Mouse (Mus musculus) granulocyte monocyte progenitor cell, adult 5-6 weeks (primary cell): Measurements from ENCODE around the gene Gramd1b. TPM values are rescaled to one million over a fixed set of nuclear protein-coding genes. Genes with fewer than 3 reads are reported as not detected.

Source experiments
- ATAC-seq: replicated peaks from 2 replicates; pipeline ENCODE4 v1.8.0; 2016; ENCODE audit warnings: mild to moderate bottlenecking, moderate TSS enrichment, inconsistent platforms; ENCODE audit not compliant: poor library complexity, severe bottlenecking
- total RNA-seq, 2 experiments: library from RNA; stranded (forward) in 1 of 2; stranded (reverse) in 1 of 2; fragments of 200-712, 200-1000 nt in 1 of 2; fragments of >200 nt in 1 of 2; fragmentation: Nextera tagmentation in 1 of 2; gene quantifications; 2 replicates each; pipeline ENCODE4 v1.2.3; 2014 to 2017

Gene Gramd1b
- total RNA-seq, 2 experiments from 2014 or later = 5.3 to 25.8 TPM

- ATAC-seq = no peak
Observed at GRCm38 (mm10) chr9:40323171-40323570, 208.0 kb downstream of the Gramd1b start.

GRCm38 (mm10) chr9:40322372-40322771 lies 208.8 kb downstream of the Gramd1b start:
- ATAC-seq = no peak

- ATAC-seq = no peak
Observed at GRCm38 (mm10) chr9:40321668-40322003, 209.5 kb downstream of the Gramd1b start.

DNA sequence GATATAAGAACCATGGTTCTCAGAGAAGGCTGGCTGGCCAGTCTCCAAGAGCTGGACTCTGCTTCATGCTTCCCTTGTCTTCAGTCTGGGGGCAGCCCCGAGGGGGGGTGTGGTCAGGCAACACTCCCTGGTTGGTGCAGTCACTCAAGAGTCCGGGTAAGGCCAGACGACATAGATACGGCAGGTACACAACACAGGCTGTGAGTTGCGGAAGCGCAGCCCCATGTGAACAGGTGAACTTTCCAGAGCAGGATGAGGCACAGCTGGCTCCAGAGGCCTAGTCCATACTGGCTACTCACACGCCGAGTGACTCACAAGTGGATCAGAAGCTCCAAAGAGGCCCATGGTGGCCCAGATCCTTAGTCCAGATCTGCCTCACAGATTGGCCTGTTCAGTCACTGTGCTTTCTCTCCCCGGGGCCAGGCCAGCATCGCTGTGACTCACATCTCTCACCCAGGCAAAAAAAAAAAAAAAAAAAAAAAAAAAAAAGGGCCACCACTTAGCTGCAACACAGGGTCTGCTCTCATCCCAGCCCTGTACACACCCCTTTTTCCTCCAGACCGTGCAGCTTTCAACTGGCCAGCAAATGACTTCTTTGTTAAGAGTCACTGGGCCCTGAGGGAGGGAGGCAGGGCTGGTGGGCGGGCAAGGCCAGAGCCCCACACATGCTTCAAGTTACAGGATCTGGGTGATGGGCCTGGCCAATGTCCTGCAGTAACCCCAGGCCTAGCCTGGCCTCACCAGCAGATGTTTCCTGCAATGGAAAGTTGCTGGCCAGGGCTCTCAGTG lies 210.1 kb downstream of the Gramd1b start:
- peak; percentile 69 for ATAC-seq

DNA sequence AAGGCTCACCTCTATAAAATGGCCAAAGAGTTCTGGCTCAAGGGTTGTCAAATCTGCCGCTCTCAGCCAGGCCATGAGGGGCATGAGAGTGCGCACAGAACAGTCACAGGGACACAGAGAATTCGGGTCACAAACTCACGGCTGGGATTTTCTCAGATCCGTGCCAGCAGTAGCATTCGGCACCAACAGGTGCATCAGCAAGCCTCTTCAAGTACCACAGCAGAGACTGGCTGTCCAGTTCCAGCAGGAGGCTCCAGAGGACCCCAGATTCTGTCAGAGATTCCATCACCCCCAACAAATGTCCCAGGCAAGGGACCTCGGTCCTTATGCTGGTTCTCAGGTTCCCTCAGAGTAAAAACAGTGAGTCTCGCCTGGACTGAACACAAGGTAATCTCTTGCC lies 210.8 kb downstream of the Gramd1b start:
- no peak for ATAC-seq

DNA sequence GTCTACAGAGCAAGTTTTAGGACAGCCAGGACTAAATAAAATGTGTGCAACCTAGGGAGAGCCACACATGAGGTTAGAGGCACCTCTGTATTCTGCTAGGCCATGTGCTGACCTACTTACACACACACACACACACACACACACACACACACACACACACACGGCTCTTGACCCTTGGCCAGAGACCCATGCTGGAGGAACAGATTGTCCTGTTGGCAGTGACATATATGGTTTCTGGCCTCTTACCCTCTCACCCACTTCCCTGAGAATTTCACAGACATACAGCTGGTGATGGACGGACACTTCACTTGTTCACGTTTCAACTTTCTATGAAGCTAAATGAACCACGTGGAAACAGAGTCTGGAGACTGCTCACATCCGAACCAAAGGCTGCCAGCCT lies 212.4 kb downstream of the Gramd1b start:
- no peak for ATAC-seq

GRCm38 (mm10) chr9:40317735-40318134 lies 213.4 kb downstream of the Gramd1b start:
- no peak for ATAC-seq

GRCm38 (mm10) chr9:40316865-40317660 lies 214.1 kb downstream of the Gramd1b start:
- no peak for ATAC-seq

DNA sequence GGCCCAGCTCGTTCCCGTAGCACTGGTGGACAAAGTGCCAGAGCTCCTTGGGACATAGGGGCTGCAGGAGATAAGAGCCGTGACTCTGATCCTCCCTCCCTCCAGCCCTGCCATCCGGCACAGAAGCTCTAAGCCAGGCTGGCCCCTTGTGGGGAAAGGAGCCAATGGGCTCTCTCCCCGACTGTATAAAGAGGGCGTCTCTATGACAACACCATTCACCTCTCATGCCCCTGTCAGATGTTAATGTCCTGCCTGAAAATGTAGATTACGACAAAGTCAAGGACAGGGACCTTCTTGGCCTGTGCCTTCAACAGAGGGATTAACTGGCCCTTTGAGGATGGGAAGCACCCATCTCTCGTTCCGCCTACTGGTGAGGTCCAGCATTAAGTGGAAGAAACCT lies 219.4 kb downstream of the Gramd1b start:
- ATAC-seq = no peak

- no peak for ATAC-seq
Observed at GRCm38 (mm10) chr9:40309876-40310275, 221.3 kb downstream of the Gramd1b start.

GRCm38 (mm10) chr9:40307311-40307710 lies 223.9 kb downstream of the Gramd1b start:
- ATAC-seq = no peak

DNA sequence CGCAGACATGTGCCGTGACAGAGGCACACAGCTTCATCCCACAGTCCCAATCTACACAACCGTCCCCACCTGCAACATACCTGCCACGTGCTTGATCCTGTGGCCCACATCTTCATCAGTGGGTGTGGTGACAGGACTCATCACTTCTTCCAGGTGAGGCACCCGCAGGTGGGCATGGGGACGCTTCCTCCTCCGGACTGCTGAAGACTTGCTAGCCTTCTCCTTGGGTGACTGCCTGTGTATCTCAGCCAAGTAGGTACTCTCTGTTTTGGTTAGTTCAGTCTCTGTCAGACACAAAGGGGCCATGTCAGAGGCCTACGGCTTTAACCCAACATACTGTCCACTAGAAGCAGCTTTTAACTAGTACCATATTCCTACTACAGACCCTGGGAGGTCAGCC lies 226.9 kb downstream of the Gramd1b start:
- no peak for ATAC-seq

- no peak for ATAC-seq
Observed at GRCm38 (mm10) chr9:40302375-40302774, 228.8 kb downstream of the Gramd1b start.

GRCm38 (mm10) chr9:40301475-40301874 lies 229.7 kb downstream of the Gramd1b start:
- no peak for ATAC-seq

DNA sequence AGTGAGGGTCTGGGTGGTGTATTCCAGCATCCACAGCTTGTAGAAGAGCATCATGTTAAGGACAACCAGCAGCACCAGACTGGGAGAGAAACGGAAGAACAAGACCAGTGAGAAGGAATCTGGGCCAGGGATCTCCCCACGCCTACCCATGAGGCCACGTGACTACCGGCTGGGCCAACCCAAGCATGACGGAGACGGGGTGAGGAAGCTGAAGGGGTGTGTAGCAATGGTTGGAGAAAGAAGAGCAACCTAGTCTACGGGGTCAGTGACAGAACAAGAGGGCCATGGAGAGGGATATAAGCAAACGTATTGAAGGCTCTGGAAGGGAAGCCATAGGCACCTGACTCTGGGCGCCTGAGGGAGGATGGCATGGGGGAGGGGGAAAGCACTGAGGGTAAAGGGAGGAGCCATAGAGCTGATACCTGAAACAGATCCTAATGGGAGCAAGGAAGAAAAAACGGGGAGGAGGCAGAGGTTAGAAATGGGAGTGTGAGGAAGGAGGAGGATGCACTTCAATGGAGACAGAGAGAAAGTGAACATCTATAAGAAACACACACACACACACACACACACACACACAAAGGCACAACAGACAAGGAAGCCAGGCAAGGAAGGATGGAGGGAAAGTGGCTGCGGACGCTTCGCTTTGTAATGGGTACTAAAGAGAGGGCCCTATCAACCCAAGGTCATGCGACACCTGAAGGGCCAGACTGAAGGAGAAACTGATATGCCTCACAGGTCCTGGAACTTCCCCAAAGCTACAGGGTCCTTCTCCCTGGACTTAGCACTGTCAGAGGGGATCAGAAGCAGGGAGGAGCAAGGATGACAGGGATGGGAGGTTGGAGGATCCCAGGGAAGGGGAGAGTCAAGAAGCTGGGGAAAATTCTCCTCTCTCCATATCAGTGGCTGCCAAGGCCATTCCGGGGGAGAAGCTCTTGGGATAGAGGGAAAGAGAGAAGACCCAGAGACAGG lies 230.9 kb downstream of the Gramd1b start:
- no peak for ATAC-seq

DNA sequence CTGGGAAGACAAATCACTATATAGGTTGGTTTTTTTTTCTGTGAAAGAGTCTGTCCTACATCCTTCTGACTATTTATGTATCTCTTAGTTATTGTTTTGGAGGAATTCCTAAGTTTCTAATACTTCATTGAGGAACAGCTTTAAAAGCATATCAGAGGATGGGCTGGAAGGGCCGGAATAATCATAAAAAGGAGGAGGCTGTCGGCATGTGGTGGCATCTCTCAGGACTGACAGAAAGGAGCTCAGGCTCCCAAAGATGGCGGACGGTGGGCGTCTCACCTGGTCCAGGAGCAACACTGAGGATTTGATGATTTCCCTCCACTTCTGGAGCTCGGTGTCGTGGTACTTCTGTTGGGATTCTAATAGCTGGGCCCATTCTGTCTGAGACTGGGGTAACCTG lies 231.9 kb downstream of the Gramd1b start:
- no peak for ATAC-seq

DNA sequence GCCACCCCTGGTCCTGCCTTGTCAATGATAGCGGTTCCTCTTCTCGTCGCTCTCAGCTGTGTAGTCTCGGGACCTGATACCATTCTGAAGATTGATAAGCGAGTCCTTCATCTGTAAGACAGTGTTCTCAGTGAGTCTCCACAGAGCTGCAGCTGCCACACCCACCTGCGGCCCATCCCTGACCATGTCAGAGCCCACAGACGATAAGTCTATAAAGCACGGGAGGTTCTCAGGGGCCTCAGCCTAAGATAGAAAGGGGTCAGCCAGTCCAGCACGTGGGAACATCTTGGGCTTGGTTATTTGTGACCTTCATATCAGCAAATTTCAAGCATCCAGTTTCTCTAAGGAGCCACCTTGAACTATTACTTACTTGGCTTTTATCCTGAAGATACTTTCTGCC lies 233.2 kb downstream of the Gramd1b start:
- ATAC-seq = no peak

DNA sequence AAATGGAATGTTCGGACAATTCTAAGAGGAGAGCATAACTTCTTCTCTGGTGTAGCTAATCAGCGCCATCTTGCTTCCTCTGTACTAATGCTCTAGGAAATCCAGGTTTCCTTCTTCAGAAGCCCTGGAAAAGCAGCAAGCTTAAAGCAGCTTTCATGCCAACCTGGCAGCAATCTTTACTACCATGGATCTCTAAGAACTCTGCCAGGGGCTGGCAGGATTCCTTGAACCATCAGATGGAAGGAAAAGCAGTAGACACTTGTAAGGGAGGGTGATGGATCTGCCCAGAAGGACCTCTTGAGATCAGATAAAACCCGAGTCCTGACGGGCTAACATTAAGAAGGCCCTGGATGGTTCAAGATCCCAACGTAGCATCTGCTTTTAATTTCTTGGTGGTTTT lies 234.9 kb downstream of the Gramd1b start:
- ATAC-seq = no peak

- no peak for ATAC-seq
Observed at GRCm38 (mm10) chr9:40294866-40295265, 236.3 kb downstream of the Gramd1b start.

DNA sequence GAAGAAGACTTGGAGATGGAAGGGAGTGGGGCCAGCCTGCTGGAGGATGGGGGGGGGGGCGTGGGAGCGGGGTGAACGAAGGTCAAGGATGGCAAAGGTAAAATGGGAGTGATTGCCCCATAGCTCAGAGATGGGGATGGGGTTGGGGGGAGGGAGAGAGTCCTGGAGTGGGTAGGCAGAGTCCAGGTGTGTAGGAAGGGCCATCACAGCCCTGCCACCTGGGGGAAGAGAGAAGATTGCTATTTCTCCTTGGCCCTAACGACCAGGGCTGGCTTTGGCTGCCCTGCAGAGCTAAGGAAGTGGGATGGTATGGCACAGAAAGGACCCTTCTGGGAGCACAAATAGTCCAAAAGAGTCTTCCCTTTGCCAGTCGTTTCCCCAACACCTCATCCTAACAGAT lies 237.0 kb downstream of the Gramd1b start:
- ATAC-seq = no peak

DNA sequence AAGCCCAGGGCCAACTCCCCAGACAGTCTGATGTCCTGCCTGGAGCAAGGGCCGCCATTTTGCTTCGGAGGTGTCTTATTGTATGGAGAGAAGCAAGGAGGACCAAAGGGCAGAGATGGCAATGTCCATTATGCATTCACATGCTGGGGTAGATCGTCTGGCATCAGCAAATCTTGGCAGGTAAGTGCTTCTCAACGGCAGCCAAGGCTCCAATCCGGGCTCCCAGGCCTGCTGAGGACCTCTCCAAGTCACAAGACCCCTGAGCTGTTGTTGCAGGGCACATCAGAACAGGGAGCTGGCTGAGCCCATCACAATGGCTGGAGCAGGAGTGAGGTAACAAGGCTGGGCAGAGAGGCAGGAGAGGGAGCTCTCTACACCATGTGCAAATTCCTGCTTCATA lies 237.4 kb downstream of the Gramd1b start:
- ATAC-seq = no peak
